Mouse (Mus musculus) spleen, adult 2 months (tissue): ENCODE results near the gene Eef1akmt2.

Experiments
- CTCF ChIP-seq: fragments of 200-500 bp; IDR thresholded peaks from 2 replicates; pipeline ENCODE4 v1.5.1; 2011; ENCODE audit warnings: mild to moderate bottlenecking, inconsistent platforms; ENCODE audit not compliant: insufficient read depth, insufficient read length, insufficient replicate concordance; ENCODE audit errors: extremely low read depth
- POLR2A ChIP-seq: fragments of 200-500 bp; IDR thresholded peaks from 2 replicates; pipeline ENCODE4 v1.6.1; 2011; ENCODE audit warnings: low read depth, low read length, inconsistent platforms

DNA sequence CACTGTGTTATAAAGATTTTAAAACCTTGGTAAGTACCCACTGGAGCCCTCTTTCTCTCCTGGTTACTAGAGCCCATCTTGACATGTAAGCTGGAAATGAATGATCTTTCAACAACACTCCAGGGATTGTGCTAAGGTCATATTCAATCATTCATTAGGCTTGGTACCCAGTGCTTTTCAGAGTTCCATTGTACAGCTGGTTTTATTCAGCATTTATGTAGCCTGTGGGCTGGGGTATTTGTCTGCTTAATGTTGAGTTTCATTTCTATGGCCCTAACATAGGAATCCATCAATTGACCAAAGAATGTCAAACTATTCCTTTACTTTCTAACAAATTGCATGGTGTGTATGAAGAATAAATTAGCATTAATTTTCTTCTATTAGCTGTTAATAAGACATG is 28.6 kb downstream of the Eef1akmt2 start:
- no peak for TF ChIP-seq POLR2A
- no peak for TF ChIP-seq CTCF
